Mouse (Mus musculus) kidney, adult 11 months (tissue): ENCODE results near the gene Szt2.
A peak's percentile ranks its signal among the peaks of the same experiment; 100 is the strongest.

Experiments
- DNase-seq: peaks from one replicate; pipeline ENCODE4 v3.0.0; 2022

Gene Szt2

GRCm38 (mm10) chr4:118356738-118357137, 52.3 kb downstream of the Szt2 start:
- DNase-seq: peak; percentile 82

- no peak for DNase-seq
Observed at GRCm38 (mm10) chr4:118354289-118354688, 54.8 kb downstream of the Szt2 start.

GRCm38 (mm10) chr4:118353689-118354088, 55.4 kb downstream of the Szt2 start:
- no peak for DNase-seq

- DNase-seq: no peak
Observed at GRCm38 (mm10) chr4:118351828-118352227, 57.2 kb downstream of the Szt2 start.

GRCm38 (mm10) chr4:118350864-118351263, 58.2 kb downstream of the Szt2 start:
- DNase-seq: no peak

GRCm38 (mm10) chr4:118347529-118348309, 61.4 kb downstream of the Szt2 start:
- DNase-seq: no peak

GRCm38 (mm10) chr4:118341447-118341846, 67.6 kb downstream of the Szt2 start:
- DNase-seq: no peak

GRCm38 (mm10) chr4:118336658-118337057, 72.4 kb downstream of the Szt2 start:
- peak; percentile 56 for DNase-seq

- no peak for DNase-seq
Observed at GRCm38 (mm10) chr4:118335991-118336390, 73.1 kb downstream of the Szt2 start.

- DNase-seq: peak; percentile 60
Observed at GRCm38 (mm10) chr4:118331777-118332176, 77.3 kb downstream of the Szt2 start.

- DNase-seq: peak; percentile 58
Observed at GRCm38 (mm10) chr4:118326476-118326875, 82.6 kb downstream of the Szt2 start.

GRCm38 (mm10) chr4:118320636-118321035, 88.4 kb downstream of the Szt2 start:
- DNase-seq: no peak

- DNase-seq: no peak
Observed at GRCm38 (mm10) chr4:118319706-118320344, 89.2 kb downstream of the Szt2 start.

- DNase-seq: no peak
Observed at GRCm38 (mm10) chr4:118316662-118317061, 92.4 kb downstream of the Szt2 start.

GRCm38 (mm10) chr4:118315286-118315685, 93.8 kb downstream of the Szt2 start:
- DNase-seq: no peak
